Mouse (Mus musculus): ENCODE measurements around the gene Fam19a5. TPM values are rescaled to one million over a fixed set of nuclear protein-coding genes. Genes with fewer than 3 reads are reported as not detected.

Fam19a5 gene
- total RNA-seq, 2 experiments from 2014 or later, result 5.7 to 5.8 TPM

GRCm38 (mm10) chr15:87666041-87666750 is 122.1 kb downstream of the Fam19a5 start:
- peak; percentile 39 for DNase-seq

GRCm38 (mm10) chr15:87667416-87667815 is 123.3 kb downstream of the Fam19a5 start:
- DNase-seq, result no peak

DNA sequence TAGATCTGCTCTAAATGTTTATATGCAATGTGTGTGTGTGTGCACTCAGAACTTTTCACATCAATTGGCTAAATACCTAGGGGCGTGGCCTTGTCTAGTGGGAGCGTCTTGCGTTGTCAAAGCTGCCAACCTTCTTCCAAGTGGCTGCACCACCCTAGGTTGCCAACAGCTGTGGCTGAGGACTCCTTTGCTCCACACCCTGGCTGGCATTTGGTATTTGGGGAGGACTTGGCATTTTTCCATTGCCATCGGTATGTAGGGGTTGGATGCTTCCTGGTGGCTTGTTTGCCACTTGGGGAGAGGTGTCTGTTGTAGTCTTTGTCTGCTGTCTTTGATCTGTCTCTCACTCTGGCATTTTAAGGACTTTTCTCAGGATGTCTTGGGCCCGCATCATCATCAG is 124.0 kb downstream of the Fam19a5 start:
- DNase-seq, result no peak

DNA sequence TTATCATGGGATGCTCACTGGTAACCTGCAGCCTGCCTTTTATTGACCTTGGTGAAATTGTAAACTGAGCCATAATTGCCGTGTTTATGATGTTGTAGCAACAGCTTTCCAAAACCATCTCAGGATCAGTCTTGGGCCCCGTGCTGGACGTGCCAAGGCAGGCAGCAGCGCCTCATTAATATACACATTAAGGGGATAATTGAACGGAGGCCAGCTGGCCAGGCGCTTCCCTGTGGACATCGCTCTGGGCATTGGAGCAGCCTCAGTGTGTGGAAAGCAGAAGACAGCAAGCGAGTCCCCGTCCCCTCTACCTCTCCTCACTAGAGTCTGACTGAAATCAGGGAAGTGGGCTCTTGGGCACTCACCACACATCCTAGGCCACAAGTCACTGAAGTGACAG is 127.8 kb downstream of the Fam19a5 start:
- no peak for DNase-seq

- DNase-seq, result no peak
Measured at GRCm38 (mm10) chr15:87678711-87679110, 134.6 kb downstream of the Fam19a5 start.

GRCm38 (mm10) chr15:87682410-87682809 is 138.3 kb downstream of the Fam19a5 start:
- no peak for DNase-seq

GRCm38 (mm10) chr15:87686415-87687040 is 142.4 kb downstream of the Fam19a5 start:
- peak; percentile 54 for DNase-seq

DNA sequence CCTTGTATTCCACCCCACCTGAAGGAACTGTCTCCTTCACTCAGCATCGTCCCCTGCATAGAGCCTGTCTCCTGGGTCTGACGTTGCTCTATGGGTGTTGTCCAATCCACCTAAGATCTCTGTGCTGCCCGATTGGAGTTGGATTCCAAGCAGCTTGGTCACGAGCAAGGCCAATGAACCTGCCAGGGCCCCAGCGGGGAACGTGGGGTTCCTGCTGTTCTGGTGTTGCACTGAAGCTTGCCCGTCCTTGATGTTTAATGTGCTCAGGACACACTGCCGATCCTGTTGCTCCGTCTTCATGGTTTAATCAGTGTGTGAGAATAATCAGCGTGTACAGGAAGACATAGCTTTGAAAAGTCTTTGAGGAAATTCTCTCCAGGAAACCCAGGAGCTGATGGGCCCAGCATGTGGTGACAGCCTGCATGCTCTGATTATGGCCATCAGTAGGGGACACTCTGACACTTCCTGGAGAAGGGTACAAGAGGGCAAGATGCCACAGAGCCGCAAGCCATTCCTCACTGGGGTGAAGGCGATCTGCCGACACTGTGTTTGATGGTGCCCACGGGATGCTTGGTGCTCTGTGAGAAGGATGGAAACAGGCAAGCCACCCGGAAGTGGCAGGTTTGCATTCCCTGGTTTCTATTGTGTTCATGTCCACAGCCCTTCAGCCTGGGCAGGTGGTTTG is 147.3 kb downstream of the Fam19a5 start:
- no peak for DNase-seq

DNA sequence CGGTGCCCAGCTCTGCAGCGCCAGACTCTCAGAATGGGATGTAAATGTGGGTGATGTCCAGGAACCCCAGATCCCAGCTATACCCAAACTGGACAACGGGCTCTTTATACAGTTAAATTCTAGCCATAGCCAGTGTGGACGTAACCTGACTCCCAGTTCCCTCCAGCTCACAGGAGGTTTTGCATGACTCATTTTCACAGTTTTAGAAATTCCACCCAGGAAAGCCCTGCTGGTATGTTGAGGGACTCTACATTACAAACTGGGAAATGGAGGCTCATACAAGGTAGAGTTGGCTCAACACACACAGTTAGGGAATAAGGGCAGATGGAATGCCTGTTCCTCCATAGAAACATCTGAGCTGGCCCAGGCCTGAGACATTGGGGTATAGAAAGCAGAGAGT is 147.9 kb downstream of the Fam19a5 start:
- no peak for DNase-seq

DNA sequence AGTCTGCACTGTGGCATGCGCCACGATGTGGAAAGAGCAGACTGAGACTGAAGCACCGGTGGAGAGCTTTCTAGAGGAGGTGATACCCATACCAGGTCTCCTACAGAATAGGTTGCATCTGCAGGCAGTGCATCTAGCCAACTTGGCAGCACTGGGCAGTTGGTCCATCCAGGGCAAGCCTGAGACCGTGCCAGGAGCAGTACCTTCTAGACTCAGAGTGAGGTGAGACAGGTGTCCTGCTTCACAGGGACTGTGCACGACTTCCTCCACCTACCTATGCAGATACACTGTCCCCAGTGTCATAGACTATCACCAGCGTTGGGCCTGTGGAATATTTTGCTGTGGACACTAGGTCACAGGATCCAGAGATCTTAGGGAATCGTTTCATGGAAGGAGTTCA is 148.3 kb downstream of the Fam19a5 start:
- DNase-seq, result no peak

- no peak for DNase-seq
Measured at GRCm38 (mm10) chr15:87692865-87693513, 148.9 kb downstream of the Fam19a5 start.

GRCm38 (mm10) chr15:87697433-87697996 is 153.4 kb downstream of the Fam19a5 start:
- DNase-seq, result no peak

GRCm38 (mm10) chr15:87698562-87699320 is 154.6 kb downstream of the Fam19a5 start:
- peak; percentile 6 for DNase-seq

- DNase-seq, result no peak
Measured at GRCm38 (mm10) chr15:87702821-87703220, 158.7 kb downstream of the Fam19a5 start.

DNA sequence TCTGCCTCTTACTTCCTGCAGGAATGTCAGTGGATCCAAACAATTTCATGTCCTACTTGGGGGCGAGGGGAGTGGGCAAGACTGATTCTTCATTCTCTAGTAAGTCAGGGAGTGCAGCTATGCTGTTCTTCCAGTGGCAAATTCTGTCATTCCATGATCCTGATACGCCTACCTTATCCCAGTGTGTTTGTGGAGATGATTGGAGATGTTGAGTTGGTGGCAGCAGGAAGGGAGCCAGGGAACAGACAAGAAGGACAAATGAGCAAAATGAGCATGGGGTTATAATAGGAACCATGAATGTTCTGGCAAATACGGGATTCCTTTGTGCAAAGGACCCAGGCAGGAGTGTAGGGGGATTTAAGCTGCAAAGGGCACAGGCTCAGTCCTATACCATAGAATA is 159.2 kb downstream of the Fam19a5 start:
- DNase-seq, result no peak

- DNase-seq, result no peak
Measured at GRCm38 (mm10) chr15:87711790-87712189, 167.7 kb downstream of the Fam19a5 start.

- no peak for DNase-seq
Measured at GRCm38 (mm10) chr15:87712221-87712620, 168.1 kb downstream of the Fam19a5 start.

GRCm38 (mm10) chr15:87715037-87715676 is 171.1 kb downstream of the Fam19a5 start:
- no peak for DNase-seq

- no peak for DNase-seq
Measured at GRCm38 (mm10) chr15:87717056-87717455, 173.0 kb downstream of the Fam19a5 start.

DNA sequence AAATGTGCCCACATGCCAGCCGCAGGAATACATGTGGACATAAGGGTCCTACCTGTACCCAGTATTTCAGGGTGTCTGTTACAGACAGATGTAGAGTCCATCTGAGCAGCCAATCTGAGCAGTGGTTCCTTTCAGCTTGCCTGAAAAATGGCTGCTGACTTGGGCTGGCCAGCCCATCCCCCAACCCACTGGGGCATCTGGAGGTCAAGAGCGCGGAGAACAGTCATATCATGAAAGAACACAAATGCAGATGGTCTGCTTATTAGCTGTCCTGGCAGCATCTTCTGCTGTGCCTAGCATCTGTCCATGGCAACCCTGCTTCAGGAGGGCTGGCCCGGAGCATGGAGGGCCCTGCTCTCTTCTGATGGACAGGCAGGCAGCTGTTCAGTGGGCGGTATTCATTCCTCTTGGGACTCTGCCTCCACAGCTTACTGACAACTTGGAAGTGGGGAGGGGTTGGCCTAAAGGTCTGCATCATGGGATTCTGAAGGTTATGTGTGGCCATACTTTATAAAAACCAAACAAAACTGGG is 179.4 kb downstream of the Fam19a5 start:
- DNase-seq, result no peak

DNA sequence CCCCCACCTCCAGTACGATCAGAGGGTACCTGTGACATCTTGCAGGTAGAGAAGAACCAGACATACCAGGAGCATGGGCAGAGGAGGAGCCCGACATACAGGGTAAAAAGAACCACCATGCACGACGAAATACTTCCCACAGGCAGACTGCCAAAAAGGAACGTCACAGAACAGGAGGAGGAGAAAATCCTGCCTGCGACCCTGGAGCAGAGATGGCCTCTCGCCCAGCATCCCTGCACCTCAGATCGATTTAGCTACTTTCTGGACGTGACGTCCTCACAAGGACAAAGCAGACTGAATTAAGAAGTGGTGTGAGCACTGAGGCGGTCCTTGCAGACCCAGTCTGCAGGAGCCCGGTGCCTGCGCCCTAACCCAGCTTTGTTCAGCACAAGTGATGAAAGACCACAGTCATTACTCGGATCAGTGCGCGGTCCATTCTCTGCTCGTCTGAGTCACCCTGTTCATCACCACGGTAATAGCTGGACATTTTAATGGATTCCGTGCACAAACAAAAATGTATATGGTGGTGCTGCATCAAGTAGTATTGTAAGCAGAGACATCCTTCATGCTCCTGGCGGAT is 182.6 kb downstream of the Fam19a5 start:
- DNase-seq, result no peak
